Mouse (Mus musculus) ovary, adult 18-20 months (tissue): ENCODE results near the gene Il12rb1.

ENCODE experiments used
- DNase-seq: peaks from one replicate; pipeline ENCODE4 v3.0.0; 2022; ENCODE audit warnings: low spot score, mixed read lengths

Gene Il12rb1

DNA sequence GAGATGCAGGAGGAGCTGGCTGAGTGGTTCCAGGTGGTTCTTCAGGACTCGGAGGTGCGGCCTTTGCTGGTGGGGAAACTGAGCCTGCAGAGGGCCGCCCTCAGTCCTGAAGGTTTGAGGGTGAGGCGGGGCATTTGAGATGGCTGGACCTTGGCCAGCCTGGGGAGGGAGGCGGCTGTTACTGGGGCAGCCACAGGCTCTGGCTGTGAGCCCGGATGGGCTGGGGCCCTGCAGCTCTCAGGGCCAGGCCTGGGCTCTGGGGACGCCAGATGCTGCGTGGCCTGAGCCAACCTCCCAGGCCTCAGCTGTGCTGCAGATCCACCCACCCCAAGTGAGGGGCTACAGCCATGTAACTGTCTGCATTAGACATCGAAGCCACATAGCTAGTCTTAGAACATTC, 34.4 kb upstream of the Il12rb1 start:
- DNase-seq = peak; percentile 85

DNA sequence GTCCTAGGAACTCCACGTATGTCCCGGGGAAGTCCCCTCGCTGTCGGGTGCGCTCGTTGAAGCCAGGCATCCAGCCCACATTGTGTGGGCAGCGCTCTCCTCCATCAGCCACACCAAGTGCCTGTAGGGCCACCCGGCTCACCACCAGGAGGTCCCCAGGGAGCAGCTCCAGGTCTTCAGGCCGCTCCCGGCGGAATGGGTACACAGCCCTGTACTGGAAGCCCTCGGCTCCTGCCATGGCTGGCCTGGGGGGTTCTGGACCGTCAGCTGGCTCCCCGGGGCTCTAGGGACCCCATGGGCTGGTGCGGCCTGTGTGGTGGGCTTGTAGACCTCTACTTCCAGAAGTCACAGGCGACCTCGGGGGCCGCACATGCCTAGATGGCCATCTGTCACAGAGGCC, 33.5 kb upstream of the Il12rb1 start:
- DNase-seq = no peak

DNA sequence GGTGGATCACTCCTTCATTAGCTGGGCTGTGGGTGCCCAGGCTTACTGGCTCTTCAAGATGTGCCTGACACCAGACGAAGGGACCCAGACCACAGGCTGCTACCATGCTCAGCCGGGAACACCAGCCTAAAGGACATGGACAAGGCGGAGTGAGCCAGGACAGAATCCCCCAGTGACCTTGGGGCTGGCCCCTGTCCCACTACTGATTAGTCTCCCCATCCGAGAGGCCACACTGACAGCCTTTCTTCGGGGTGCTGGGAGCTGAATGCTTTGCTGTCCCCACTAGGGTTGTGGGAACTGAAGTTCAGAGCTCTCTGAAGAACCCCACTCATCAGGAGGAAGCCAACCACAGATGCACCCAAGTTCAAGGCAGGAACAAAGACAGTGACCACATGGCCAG, 33.0 kb upstream of the Il12rb1 start:
- DNase-seq = no peak

DNA sequence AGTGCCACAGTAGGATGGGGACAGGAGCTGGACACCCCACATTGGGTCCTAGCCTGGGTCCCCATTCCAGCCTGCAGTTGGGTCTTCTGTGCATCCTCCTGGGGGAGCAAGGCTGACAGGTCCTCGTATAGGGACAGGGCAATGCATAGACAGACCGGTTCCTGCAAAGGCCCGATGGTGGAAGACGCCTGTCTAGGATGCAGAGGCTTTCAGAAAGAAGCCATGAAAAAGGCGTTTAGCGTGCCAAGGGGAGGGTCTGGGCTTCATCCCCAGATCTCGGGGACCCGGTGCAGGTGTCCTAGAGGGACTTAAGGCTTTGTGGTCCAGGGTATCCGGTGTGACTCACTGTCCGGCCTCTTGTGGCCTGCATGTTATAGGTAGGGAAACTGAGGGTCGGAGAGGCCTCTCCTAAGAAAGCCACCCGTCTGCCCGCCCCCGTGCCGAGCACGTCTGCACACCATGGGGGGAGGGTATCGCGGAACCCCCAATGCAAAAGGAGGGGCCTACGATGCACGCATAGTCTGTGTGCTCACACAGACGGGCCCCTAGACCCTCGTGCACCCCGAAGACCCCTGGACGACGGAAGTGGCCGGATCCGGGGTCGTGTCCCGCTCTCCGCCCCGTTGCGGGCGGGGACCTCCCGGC, 32.3 kb upstream of the Il12rb1 start:
- DNase-seq = no peak

DNA sequence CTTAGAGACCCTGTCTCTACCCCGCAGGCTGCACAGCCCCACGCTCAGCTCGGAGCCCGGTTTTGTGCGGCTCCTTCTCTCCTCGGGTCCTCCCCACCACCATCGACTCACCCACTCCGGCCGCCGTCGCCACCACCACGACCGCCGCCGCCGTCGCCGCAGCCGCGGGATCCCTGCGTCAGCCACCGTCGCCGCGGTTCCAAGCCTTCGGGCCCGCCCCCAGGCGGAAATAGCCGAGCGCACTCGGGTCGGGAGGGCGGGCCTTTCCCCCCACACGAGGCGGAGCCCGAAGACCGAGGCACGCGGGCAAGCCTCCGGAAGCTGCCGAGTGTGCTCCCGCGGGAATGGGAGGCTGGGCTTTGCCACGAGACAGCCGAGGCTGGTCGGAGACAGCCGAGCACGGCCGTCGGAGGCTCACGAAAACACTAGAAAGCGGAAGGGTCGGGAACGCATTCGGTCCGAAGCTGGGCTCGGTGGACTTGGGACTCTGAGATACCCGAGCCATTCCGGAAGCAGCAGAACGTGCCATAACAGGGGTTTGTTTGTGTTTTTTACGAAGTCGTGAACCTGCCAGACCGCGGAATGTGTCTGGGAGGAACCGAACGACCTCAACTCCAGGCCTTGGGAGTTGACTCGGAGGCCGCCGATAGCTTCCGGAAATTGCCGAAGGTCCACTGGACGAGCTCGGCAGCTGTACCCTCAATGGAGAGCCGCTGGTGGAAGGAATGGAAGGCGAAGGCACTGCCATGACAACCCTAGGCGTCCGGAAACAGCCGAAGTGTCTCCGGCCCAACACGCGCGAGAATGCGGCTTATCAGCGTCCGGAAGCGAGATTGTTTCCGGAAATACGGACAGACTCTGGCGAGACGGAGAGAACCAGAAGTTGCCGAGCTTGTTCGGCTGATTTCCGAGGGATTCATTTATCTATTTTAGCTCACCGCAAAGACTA, 31.5 kb upstream of the Il12rb1 start, which contains the start of gene Pik3r2:
Gene Pik3r2, minus strand, starts transcription at position 218 of the 949 bp plus-strand sequence.
- DNase-seq = peak; percentile 95

DNA sequence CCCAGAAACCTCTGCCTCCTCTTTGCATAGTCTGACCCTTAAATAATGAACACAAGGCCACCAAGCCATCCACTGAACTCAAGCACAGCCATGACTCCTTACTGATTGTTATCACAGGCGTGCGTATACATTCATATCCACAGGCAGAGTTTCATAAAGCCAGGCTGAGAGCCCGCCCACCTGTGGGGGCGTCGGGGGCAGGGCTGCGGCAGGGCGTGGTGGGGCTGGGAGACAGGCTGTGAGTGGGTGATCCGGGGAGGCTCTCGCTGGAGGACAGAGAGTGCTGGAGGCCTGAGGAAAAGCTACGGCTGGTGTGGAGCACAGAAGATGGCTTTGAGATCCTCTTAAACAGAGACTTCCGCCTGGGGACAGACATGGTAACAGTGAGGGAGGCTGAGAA, 28.2 kb upstream of the Il12rb1 start:
- no peak for DNase-seq

DNA sequence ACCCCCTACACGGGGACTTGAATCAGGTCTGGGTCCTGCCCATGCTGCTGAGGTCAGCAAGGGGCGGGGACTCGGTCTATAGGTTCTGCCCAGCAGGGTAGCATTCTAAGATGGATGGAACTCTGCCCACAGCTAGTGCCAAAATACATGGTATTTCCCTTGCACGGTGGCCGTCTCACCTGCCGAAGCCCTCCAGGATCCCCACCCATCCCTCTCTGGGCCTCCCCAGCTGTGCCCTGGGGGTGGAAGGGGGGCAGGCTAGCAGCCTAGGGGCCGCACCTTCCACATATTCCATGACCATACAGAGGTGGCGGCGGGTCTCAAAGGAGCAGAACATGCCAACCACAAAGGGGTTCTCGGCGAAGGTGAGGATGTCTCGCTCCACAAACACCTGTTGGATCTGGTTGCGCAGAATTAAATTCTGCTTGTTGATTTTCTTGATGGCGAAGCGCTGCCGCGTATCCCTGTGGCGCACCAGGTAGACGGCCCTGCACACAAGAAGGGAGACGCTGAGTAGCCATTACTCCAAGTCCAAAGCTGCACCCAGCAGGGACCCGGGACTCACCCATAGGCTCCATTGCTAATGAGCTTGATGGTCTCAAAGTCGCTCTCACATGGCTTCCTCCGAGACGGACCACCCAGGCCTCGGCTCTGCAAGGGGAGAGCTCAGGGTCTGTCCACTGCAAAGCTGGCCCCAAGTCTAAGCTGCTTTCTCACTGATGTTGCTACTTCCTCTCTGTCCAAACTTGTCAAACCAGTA, 21.8 kb upstream of the Il12rb1 start:
- DNase-seq = no peak

DNA sequence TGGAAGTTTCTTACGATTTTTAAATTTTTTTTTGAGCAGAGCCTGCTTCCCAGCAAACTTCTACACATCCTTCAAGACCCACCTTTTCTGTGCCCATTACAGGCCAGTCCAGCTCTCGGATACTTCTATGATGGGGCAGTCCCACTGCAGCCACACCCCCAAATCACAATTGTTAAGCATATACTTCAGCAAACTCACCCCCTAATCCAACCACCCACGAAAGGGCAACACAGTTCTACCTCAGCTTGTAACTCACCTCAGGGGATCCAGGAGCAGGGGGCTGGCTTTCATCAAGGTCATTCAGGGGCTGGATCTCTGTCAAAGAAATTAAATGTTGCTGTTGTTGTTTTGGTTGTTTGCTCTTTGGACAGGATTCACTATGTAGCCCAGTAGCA, 21.2 kb upstream of the Il12rb1 start:
- DNase-seq = no peak

DNA sequence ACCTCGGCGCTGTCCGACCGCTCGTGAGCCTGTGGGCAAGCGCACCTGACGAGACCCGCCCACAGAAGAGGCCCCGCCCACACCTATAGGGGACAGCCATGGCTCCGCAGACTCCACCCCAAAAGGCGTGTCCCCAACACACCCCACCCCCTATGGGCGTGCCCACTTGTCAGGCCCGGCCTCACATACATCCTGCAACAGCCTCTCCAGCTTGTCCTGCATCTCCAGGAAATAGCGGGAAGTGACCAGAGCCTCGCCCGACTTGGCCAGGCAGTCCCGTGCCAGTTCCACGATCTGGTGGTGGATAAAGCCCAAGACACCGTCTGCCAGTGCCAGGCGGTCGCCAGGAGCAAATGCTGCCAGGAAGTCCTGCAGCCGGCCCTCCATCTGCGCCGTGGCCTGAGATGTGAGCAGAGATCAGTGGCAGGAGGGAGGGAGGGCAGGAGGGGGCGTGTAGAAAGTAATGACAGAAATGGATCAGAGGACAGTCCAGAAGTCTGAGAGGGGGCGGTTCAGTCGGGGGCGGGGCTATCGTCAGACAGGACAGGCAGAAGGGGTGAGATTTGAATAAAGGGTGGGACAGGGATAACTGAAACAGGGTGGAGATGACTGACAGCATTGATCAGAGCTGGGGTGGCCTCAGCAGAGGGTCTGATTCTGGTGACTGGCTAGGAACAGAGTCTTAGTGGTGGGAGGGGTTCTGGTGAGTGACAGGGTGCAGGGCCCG, 20.1 kb upstream of the Il12rb1 start:
- no peak for DNase-seq

DNA sequence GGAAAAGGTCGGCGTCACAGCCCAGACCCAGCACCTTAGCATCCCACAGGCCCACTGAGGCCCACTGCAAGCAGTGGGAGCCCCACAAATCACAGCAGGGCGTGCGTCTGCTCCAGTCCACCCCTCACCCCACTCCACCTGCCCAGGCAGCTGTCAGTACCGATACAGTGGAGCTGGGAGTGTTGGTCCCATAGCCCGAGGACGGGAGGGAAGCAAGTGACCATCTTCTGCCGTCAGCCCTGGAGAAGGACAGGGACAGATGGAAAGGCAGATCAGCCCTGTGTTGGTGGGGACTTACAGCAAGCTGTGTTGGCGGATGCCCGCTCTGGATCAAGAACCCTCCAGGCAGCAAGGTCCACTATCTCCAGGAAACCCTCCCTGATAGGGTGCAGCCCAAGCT, 19.2 kb upstream of the Il12rb1 start:
- no peak for DNase-seq

DNA sequence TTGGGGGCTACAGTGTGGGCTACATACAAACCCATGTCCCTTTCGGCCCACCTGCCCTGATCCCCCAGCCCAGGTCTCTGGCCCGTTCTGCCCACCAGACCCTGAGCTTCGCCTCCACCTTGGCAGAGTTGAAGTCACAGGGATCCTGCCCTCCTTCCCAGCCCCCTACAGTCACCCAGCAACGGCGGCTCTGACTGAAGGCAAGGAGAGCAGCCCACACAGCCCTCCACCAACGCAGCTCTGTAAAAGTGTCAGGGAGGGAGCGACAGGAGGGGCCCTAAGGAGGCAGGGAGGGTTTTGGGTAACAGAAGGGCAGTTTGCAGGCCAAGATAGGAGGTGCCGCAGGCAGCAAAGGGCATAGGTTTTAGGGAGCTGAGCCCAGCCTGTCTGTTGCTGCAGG, 17.4 kb upstream of the Il12rb1 start:
- DNase-seq = no peak

DNA sequence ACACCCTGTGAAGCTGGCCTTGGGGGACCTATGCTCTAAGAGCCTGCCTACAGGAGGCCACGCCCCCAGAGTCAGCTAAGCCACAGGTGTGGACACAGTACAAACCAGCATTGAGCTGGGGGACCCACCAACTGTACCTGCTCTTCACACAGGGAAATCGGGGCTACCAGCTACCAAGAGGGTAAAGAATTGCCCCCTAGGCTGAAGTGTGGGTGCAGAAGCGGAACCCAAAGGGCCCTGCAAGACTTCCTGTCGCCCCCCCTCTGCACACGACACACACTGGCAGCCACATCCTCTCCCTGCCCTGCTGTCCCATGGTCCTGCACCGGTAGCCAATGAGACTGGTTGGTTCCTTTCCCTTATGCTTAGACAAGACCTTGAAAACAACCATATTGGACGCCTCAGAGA, 17.0 kb upstream of the Il12rb1 start:
- no peak for DNase-seq

DNA sequence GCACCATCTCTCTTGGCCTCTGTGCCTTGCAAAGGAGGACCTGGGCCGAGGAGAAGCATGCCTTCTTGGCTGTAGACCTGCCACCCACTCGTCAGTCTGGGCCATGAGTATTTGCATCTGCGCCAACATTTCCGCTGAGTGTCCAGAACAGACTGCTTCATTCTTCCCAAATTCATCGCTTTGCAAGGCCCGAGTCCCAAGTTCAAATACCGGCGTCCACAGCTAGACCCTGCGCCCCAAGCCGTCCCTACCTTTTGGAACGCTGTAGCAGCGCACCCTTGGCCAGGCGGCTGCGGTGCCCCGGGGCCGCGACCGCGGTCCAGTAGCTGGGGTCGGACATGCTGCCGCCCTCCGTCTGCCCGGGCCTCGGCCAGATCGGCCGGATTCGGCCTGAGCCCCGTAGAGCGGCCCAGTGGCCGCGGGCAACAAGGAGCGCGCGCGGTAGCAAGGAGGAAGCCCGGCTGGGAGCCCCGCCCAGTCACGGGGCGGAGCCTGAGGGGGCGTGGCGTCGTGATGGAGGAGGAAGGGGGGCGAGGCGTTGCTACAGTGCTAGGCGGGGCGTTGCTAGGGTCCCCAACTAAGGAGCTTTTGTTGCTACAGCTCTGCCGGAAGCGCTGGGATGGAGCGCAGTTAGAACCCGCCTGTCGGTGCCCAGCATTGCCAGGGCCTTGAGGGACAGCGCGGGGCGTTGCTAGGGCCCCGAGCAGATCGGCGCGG, 16.1 kb upstream of the Il12rb1 start:
- DNase-seq = peak; percentile 96

DNA sequence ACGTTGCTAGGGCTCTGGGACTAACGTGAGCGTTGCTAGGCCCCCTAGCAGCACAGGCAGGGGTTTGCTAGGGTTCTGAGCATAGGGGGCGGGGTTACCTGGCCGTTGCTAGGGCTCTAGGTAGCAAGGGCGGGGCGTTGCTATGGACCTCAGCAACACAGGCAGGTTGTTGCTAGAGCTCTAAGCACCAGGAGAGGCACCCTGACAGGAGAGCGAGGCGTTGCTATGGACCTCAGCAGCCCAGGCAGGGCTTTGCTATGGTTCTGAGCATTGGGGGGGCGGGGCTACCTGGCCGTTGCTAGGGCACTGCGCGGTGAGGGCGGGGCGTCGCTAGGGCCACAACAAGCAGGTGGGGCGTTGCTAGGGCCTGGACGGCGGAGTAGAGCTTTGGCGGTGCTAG, 15.5 kb upstream of the Il12rb1 start:
- DNase-seq = no peak

DNA sequence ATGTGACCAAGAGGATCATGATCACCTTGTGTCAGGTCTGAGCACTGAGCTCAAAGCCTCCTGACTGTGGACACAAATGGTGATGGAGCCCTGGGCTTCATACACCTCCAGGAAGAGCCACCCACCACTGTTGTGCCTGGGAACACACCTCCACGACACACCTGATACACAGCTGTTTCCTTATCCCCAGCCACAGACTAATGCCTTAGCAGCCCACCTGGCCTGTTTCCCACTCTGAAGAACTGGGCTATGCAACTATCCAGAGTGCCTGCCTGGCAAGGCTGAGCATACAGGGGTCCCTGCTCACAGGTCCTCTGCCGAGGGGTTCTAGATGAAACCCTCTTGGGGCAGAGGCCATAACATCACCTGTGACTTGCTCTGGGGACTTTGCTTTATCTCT, 14.0 kb upstream of the Il12rb1 start:
- no peak for DNase-seq

DNA sequence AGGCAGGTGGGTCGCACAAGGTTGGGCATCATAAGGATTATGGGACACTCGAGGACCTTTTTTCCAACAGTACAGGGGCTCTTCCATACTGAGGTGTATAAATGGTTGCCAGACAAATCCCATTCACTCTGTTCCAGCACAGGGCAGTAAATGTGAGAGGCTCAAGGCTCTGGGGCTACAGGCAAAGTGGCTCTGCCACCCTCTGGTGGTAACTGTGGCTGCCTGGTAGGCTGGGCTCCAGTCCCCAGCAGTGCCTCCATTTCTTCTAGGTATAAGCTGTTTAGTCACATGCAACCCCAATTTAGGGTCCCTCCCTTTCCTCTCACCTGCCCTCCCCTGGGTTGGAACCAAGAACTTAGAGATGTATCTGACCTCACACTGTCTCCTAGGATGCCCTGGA, 12.9 kb upstream of the Il12rb1 start:
- no peak for DNase-seq

DNA sequence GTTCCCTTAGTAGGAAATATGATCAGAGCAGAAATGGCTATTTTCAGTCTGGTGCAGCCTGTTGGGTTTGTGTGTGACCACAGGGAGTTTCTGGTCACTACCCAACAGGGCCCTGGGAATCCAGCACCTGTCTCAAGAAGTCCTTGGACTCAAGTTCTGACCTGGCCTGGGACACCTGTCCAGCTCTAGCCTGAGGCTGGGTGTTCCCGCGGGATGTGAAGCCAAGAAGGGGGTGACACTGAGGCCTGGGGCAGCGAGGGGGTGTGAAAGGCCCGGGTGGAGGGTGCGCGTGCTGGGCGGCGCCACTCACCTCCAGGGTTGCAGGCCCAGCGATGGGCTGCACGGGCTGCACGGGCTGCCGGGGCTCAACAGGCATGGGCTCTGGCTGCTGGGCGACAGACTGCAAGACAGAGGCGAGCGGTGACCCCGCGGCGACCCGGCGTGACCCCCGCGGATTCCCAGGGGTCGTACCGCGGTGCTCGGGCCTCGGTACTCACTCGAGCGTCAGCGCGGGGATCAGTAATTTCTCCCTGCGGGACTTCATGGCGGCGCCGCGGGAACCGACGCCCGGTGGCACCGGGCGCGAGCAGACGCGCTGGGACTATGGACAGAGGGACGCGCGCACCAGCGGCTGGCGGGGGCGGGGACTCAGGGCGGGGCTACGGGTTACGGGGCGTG, 11.7 kb upstream of the Il12rb1 start:
- no peak for DNase-seq

DNA sequence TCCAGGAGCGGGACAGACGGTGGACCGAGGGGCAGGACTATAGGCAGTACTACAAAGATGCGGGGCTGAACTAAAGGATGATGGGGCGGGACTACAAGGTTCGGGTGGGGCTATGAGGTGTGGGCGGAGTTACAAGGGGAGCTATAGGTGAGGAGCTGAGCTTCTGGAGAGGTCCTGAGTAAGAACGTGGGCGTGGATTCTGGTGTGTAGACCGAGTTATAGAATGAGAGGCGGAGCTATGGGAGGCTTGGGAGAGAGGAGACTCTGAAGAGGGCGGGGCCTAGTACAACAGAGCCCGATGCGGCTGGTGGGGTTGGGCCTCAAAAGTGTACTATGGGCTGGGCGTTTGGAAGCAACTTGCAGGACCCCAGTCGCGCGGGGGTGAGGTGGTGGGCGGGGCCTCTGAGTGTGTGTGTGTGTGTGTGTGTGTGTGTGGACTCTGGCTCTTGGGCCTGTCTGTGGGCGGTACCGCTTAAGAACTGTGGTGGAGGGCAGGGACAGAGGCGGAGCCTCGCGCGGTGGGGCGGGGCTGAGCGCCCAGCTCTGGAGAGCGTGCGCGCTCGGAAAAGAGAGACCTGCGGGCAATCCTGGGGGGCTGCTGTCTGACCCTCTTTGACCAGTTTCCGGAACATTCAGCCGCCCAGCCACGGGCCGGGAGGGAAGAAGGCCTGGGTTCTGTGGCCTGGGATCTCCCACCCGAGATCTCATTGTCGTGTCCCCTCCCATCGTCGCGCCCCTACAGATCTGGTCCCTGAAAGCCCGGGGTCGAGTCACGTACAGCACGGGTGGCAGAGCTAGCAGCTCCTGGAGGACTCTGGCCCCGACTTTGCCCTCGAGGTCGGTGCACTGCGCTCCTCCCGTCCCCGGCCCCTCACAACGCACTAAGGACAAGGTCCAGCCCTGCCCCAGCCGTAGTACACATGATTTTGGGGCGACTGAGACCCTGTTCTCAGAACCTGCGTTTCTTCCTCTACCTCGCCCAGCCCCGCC, 10.9 kb upstream of the Il12rb1 start:
- peak; percentile 89 for DNase-seq

DNA sequence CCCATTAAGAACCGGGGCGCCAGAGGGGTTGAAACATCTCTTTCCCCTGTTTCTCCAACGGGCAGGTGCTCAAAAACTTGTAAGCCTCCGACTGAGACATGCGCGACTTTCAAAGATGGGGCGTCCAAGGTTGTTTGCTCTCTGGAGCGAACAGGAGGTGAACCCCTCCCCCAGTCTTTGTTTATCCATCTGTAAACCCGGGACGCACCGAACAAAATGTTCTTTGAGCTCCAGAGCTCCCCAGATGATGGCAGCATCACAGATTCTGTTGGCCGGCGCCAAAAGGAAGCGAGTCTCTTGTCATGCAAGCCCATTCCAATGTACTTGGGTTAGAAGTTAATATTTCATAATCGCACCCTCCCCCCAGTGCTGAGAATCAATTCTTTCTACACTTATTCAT, 10.0 kb upstream of the Il12rb1 start:
- DNase-seq = no peak

DNA sequence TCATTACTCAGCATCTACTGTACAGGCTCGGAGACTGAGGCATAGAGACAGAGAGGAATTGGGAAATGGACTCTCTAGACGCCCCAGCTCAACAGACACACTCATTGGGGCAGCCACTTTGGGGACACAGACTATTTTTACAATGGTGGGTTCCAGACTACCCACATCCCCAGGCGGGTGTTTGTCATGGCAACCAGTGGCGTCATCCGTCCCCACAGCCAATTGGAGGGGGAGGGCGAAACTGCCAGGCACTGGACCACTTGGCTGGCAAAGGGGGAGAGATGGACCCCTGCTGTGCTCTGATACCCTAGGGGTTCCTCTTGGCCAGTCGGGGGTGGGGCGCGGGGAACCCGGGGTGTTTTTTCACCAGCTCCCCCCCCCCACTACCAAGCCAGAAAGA, 7.6 kb upstream of the Il12rb1 start:
- DNase-seq = no peak
